Mouse (Mus musculus) ES-Bruce4 (cell line): ENCODE measurements around the gene Sub1.

Experiments
- CTCF ChIP-seq: IDR thresholded peaks from one replicate; pipeline ENCODE4 v1.8.1; 2011; ENCODE audit warnings: low read depth, low read length
- POLR2A ChIP-seq: IDR thresholded peaks from one replicate; pipeline ENCODE4 v1.8.1; 2011; ENCODE audit warnings: low read length; ENCODE audit not compliant: insufficient read depth

DNA sequence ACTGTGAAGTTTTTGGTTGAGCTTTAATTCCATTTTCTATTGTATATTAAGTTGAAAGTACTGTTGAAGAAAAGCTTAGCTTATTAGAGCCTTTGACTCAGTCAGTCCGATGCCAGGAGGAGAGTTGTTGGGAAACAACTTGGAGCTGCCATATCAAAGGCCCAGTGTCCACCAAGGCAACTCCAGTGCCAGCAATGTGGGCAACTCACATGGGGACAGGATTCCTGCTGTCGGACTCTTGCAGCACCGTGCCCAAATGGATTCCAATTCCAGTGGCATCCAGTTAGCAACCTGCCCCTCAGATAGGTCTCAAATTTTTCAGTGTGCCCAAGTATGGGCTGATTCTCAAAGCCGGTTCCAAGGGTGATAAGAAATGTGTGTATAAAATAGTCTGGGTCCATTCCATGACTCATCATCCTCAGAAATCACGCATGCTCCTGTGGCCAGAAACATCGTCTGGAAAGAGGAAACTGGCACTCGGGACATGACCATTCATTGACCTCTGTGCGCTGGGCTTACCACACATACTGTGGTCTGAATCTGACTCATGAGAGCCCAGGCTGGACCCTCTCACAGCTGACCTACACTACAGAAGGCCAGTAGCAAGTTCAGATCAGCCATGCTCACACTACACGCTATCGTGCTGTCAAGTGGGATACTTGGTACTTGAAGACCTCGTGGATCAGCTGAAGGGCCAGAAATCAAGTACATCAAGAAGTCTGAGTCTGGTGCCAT, 32.8 kb downstream of the Sub1 start:
- TF ChIP-seq CTCF (no peak), POLR2A (no peak)
